Mouse (Mus musculus): ENCODE measurements around the gene Itga6.
A peak's percentile ranks its signal among the peaks of the same experiment; 100 is the strongest.

GRCm38 (mm10) chr2:71786591-71787155, 41.3 kb downstream of the Itga6 start:
- TF ChIP-seq POLR2A (IDR thresholded peaks at IDR 0.05; ENCODE audit: low read depth, low read length): peak; percentile 56; the same call in 1 of the 2 replicates
- TF ChIP-seq CTCF (IDR thresholded peaks at IDR 0.05; ENCODE audit: borderline replicate concordance, insufficient read depth, low read length): no peak
